In the genomic region with DNA sequence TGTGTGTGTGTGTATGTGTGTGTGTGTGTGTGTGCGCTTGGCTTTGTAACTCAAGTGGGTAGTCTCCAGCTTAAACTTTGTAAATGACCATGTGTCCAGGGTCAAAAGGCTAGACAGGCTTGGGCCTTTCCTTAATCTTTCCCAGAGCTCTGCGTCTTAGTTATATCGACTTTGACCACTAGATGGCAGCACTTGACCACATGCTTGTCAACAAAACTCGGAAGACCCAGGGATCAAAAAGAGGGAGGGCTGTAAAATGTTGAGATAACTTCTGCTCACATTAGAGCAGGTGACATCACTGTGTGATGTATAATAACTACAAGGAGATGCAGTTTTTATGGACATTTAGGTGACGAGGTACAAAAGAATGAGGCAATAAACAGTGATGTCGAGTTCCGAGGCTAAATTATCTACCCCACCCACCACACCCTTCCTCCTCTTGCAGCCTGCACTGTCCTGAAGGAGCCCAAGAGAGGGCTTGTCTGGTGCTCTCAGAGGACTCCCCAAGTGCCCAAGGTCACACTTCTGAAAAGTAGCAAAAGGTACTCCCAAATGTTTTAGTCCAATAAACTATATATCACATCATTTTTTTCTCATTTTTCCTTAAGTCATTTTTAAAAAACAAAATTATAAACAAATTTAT, we compare ENCODE assay signal across 9 mouse cellular contexts. TPM values are rescaled to one million over a fixed set of nuclear protein-coding genes. Genes with fewer than 3 reads are reported as not detected.
DNase-seq lines count a peak whose midpoint lies in the region; ATAC-seq and TF ChIP-seq lines count a peak whose summit lies in the region.
"Had no signal": no experiment of that assay in that cellular context is flagged by ENCODE, and none has a peak within 500 bp of the region (broad histone marks: within the 10 kb centered on the region; RNA-seq: fewer than 3 reads in every experiment).

No protein-coding gene starts in this region.

- no peaks in the 10 kb centered on the region for H3K79me2 ChIP-seq in MEL (ENCODE audit: control insufficient read depth, insufficient read depth, low read length, poor library complexity)

- TF ChIP-seq EP300 in MEL (IDR thresholded peaks at IDR 0.05; ENCODE audit: low read depth in 1 of 2, low read length in 2 of 2) = no peak

- ATAC-seq in forebrain, embryonic 13.5 days = peak; percentile 75
- peak; percentile 54 to 80; a peak in 3 of 4 replicates for ATAC-seq in hematopoietic stem cell, adult 5-6 weeks (replicated peaks in 1 of 2; ENCODE audit: insufficient read depth in 1 of 2, low FRiP score in 2 of 2, low TSS enrichment in 1 of 2, low read depth in 1 of 2, poor library complexity in 2 of 2, severe bottlenecking in 2 of 2)
- ATAC-seq in neutrophil, adult 5-6 weeks (ENCODE audit: extremely low read depth, insufficient number of reproducible peaks, low FRiP score, poor library complexity, severe bottlenecking) = peak; percentile 69; the same call in 1 of the 2 replicates

- H3K27ac ChIP-seq in MEL (ENCODE audit: control insufficient read depth, low read depth, low read length) = no peak overlapping the region
- no peak overlapping the region for H3K27ac ChIP-seq in forebrain, embryonic 13.5 days
- H3K27ac ChIP-seq: limb, embryonic 15.5 days had no signal

- peak; percentile 46 to 83 (median 67) for TF ChIP-seq CTCF in MEL (IDR thresholded peaks at IDR 0.05 in 2 of 3, conservative IDR thresholded peaks at IDR 0.05 in 1 of 3; ENCODE audit: control insufficient read depth in 1 of 3, insufficient read depth in 1 of 3, low read depth in 2 of 3, low read length in 3 of 3, poor library complexity in 1 of 3, severe bottlenecking in 1 of 3)
- TF ChIP-seq CTCF in lung, adult 2 months (IDR thresholded peaks at IDR 0.05; ENCODE audit: insufficient read depth, low read length) = peak; percentile 43; the same call in 1 of the 2 replicates

- 19% methylated on average over 7 of the region's 7 CpGs for WGBS in forebrain, embryonic 13.5 days
- WGBS in lung, adult 2 months = 6% methylated on average over 7 of the region's 7 CpGs

- H3K4me3 ChIP-seq in MEL (ENCODE audit: control insufficient read depth in 1 of 2, insufficient read depth in 1 of 2, low read depth in 2 of 2, low read length in 2 of 2) = peak overlapping the region in 1 of 2 experiments; percentile 42; a peak in 1 of 4 replicates
- no peak overlapping the region for H3K4me3 ChIP-seq in forebrain, embryonic 13.5 days
- no peak overlapping the region for H3K4me3 ChIP-seq in lung, adult 2 months (replicated peaks; ENCODE audit: extremely low read depth, low read depth, low read length)
- H3K4me3 ChIP-seq: limb, embryonic 15.5 days had no signal

- H3K36me3 ChIP-seq in MEL (ENCODE audit: control insufficient read depth in 1 of 2, insufficient read depth in 2 of 2, low read length in 2 of 2) = no peaks in the 10 kb centered on the region
- no peaks in the 10 kb centered on the region for H3K36me3 ChIP-seq in forebrain, embryonic 13.5 days (ENCODE audit: poor library complexity, severe bottlenecking)
- H3K36me3 ChIP-seq: limb, embryonic 15.5 days had no signal

- H3K9me3 ChIP-seq in MEL (replicated peaks; ENCODE audit: insufficient read depth, low read length) = no peaks in the 10 kb centered on the region
- H3K9me3 ChIP-seq in forebrain, embryonic 13.5 days (replicated peaks) = no peaks in the 10 kb centered on the region
- H3K9me3 ChIP-seq: limb, embryonic 15.5 days had no signal

- no peak for TF ChIP-seq POLR2A in MEL (IDR thresholded peaks at IDR 0.05; ENCODE audit: control insufficient read depth in 1 of 2, insufficient read depth in 1 of 2, low read depth in 1 of 2, low read length in 2 of 2, poor library complexity in 1 of 2)
- TF ChIP-seq POLR2A in lung, adult 2 months (IDR thresholded peaks at IDR 0.05; ENCODE audit: borderline replicate concordance, extremely low read depth, low read depth, low read length) = no peak

- H3K4me2 ChIP-seq in forebrain, embryonic 13.5 days = no peak overlapping the region
- H3K4me2 ChIP-seq: limb, embryonic 15.5 days had no signal

- H3K9ac ChIP-seq in MEL (ENCODE audit: control insufficient read depth, low read depth, low read length, poor library complexity, severe bottlenecking) = no peak overlapping the region
- H3K9ac ChIP-seq in forebrain, embryonic 13.5 days = no peak overlapping the region
- H3K9ac ChIP-seq: limb, embryonic 15.5 days had no signal

- no peaks in the 10 kb centered on the region; a peak in 1 of 4 replicates for H3K27me3 ChIP-seq in MEL (ENCODE audit: control insufficient read depth in 1 of 2, insufficient read depth in 2 of 2, low read length in 2 of 2)
- H3K27me3 ChIP-seq in forebrain, embryonic 13.5 days = no peaks in the 10 kb centered on the region
- H3K27me3 ChIP-seq: limb, embryonic 15.5 days had no signal

- peak; percentile 88 for TF ChIP-seq RAD21 in MEL (IDR thresholded peaks at IDR 0.05; ENCODE audit: low read depth, low read length)

- DNase-seq in MEL (ENCODE audit: low read depth, low spot score) = peak; percentile 74
- DNase-seq in c-Kit-positive CD71-negative TER-119-negative erythroid progenitor cells, embryonic 14.5 days (ENCODE audit: low read depth) = peak; percentile 70
- DNase-seq in layer of hippocampus, adult 11-12 months (ENCODE audit: low spot score) = peak; percentile 85
- peak; percentile 66 for DNase-seq in lung, adult 2 months
- DNase-seq in urinary bladder, postnatal 36 days (ENCODE audit: low spot score in 2 of 2) = peak; percentile 59 to 63

- H3K4me1 ChIP-seq in MEL (ENCODE audit: control insufficient read depth in 1 of 2, insufficient read depth in 2 of 2, low read length in 2 of 2) = no peaks in the 10 kb centered on the region; a peak in 1 of 4 replicates
- peaks cover 9% of the 10 kb centered on the region for H3K4me1 ChIP-seq in forebrain, embryonic 13.5 days
- H3K4me1 ChIP-seq in lung, adult 2 months (ENCODE audit: control insufficient read depth, insufficient read depth, low read length) = peaks cover 6% of the 10 kb centered on the region; the same call in 1 of the 2 replicates
- H3K4me1 ChIP-seq: limb, embryonic 15.5 days had no signal

TF ChIP-seq in MEL, 35 proteins besides CTCF, POLR2A, EP300 and RAD21:
- TF ChIP-seq SMC3 (IDR thresholded peaks at IDR 0.05; ENCODE audit: low read depth, low read length) (peak; percentile 73), ZC3H11A (IDR thresholded peaks at IDR 0.05; ENCODE audit: low read depth, low read length) (peak; percentile 84), BHLHE40 (IDR thresholded peaks at IDR 0.05; ENCODE audit: borderline replicate concordance, low read depth, low read length) (0 out of 2 replicates have a peak, but pooled peaks have one; percentile 15), JUND (IDR thresholded peaks at IDR 0.05; ENCODE audit: low read depth, low read length) (no peak), SIN3A (IDR thresholded peaks at IDR 0.05; ENCODE audit: low read length) (peak; percentile 56; the same call in 1 of the 2 replicates)

RNA-seq across cellular contexts. Expression of a gene that starts 43.3 kb away (rescaled TPM):
- not detected in 2 replicates for total RNA-seq in MEL (2012; rRNA removed)
- not detected for polyA plus RNA-seq in MEL (2012; ENCODE audit: insufficient read depth in 1 of 2, insufficient read length in 2 of 2, low read depth in 1 of 2, low replicate concordance in 2 of 2, missing spikeins in 1 of 2)
- 1.2 and 2.2 TPM in 2 replicates for polyA plus RNA-seq in forebrain, embryonic 13.5 days (2015; fragmentation: Nextera tagmentation; extraction: Ambion mirVana)
- not detected in 2 replicates for total RNA-seq in hematopoietic stem cell, adult 5-6 weeks (2017)
- not detected in 2 replicates for polyA plus RNA-seq in lung, adult 2 months (2012; rRNA removed)
- 0.12 TPM in 1 of 2 replicates, not detected in the other for total RNA-seq in neutrophil, adult 5-6 weeks (2017)

RNA-seq across cellular contexts. Expression of a gene that starts 47.7 kb away (rescaled TPM):
- total RNA-seq in MEL (2012; rRNA removed) = 2.3 and 2.4 TPM in 2 replicates
- 1 to 10 TPM in 1 of 2 experiments, not detected in 1; 3.9 TPM for polyA plus RNA-seq in MEL (2012; ENCODE audit: insufficient read depth in 1 of 2, insufficient read length in 2 of 2, low read depth in 1 of 2, low replicate concordance in 2 of 2, missing spikeins in 1 of 2)
- polyA plus RNA-seq in forebrain, embryonic 13.5 days (2015; fragmentation: Nextera tagmentation; extraction: Ambion mirVana) = 25.7 and 28.4 TPM in 2 replicates
- 29.0 and 36.5 TPM in 2 replicates for total RNA-seq in hematopoietic stem cell, adult 5-6 weeks (2017)
- polyA plus RNA-seq in lung, adult 2 months (2012; rRNA removed) = 8.8 and 11.8 TPM in 2 replicates
- total RNA-seq in neutrophil, adult 5-6 weeks (2017) = 86.2 and 101 TPM in 2 replicates
